Mouse (Mus musculus) G1E (cell line): ENCODE measurements at regions not wholly inside any gene's neighbourhood (a gene's known extent, or its start where the extent isn't known, plus 50 kb on each side); places are given as distances from the start of the nearest gene placed in this dataset.

ENCODE experiments used
- CTCF ChIP-seq: IDR thresholded peaks from 2 replicates; pipeline ENCODE4 v1.5.1; 2012; ENCODE audit warnings: low read depth, low read length, inconsistent platforms, mixed read lengths
- POLR2AphosphoS5 ChIP-seq: IDR thresholded peaks from 2 replicates; pipeline ENCODE4 v1.6.1; 2012; ENCODE audit warnings: low read depth, low read length, inconsistent platforms; ENCODE audit not compliant: insufficient replicate concordance

GRCm38 (mm10) chr4:53228444-53228843 is 68.7 kb upstream of the Abca1 start:
- TF ChIP-seq CTCF (no peak), POLR2AphosphoS5 (no peak)
